Mouse (Mus musculus): Measurements from ENCODE around the gene Cnga4.

Gene Cnga4

DNA sequence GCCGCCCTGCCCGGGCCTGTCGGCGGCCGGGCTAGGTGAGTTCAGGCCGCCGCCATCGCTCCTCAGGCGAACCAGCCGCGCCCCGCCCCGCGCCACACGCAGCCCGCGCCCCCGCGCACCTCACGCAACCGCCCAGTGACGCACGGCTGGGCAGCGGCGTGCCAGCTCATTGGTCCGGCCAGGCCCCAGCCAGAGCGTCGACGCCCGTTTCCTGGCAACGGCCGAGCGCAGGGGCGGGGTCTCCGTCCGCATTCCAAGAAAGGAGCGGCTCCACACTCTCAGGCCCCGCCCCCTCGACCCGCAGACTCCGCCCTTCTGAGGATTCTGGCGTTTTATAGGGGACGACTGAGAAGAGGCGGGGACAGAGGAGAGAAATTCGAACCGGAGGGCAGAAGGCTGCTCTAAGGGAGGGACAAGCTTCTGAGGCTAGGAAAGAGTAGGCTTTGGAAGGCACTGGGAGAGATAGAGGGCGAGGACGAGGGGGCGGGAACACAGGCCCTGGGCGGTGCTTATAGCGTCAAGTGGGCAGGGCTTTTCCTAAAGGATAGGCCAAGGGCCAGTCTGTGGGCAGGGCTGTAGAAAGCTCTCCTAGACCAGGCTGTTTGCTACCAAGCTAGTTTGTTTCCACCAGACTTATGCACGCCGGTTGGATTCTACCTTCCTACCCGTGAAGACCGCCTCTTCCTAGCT lies 4.3 kb upstream of the Cnga4 start, which contains the start of gene Fam160a2:
Gene Fam160a2, minus strand, starts transcription at position 120 of the 690 bp plus-strand sequence.
- peak; percentile 55; the same call in 1 of the 2 replicates for TF ChIP-seq GATA4 (IDR thresholded peaks at IDR 0.05; ENCODE audit: insufficient replicate concordance, low read length)

GRCm38 (mm10) chr7:105406322-105406721 lies 2.0 kb downstream of the Cnga4 start:
- TF ChIP-seq GATA4 (IDR thresholded peaks at IDR 0.05; ENCODE audit: insufficient replicate concordance, low read length), result no peak

- TF ChIP-seq GATA4 (IDR thresholded peaks at IDR 0.05; ENCODE audit: insufficient replicate concordance, low read length), result no peak
Measured at GRCm38 (mm10) chr7:105414385-105414784, 10.0 kb downstream of the Cnga4 start.

- TF ChIP-seq GATA4 (IDR thresholded peaks at IDR 0.05; ENCODE audit: insufficient replicate concordance, low read length), result no peak
Measured at GRCm38 (mm10) chr7:105416529-105416928, 12.2 kb downstream of the Cnga4 start.

GRCm38 (mm10) chr7:105418106-105418505 lies 13.7 kb downstream of the Cnga4 start:
- no peak for TF ChIP-seq GATA4 (IDR thresholded peaks at IDR 0.05; ENCODE audit: insufficient replicate concordance, low read length)

DNA sequence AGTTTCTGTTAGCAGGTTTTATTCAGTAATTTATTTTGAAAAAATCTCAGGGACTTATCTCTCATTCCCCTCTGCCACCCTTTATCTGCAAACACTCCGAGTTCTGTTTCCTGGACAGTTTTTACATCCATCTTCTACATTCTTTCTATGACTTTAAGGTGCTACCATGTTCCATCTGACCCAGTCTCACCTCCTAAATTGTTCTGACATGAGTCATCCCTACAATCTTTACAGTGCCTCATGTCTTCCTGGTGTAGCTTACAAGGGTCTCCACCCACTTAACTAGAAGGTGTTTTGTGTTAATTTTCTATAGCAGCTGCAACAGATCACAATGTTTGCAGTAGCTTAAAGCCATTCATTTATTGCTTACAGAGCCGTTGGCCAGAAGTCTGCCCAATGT lies 16.5 kb downstream of the Cnga4 start:
- TF ChIP-seq GATA4 (IDR thresholded peaks at IDR 0.05; ENCODE audit: insufficient replicate concordance, low read length), result no peak

GRCm38 (mm10) chr7:105424368-105424767 lies 20.0 kb downstream of the Cnga4 start:
- TF ChIP-seq GATA4 (IDR thresholded peaks at IDR 0.05; ENCODE audit: insufficient replicate concordance, low read length), result no peak

- no peak for TF ChIP-seq GATA4 (IDR thresholded peaks at IDR 0.05; ENCODE audit: insufficient replicate concordance, low read length)
Measured at GRCm38 (mm10) chr7:105425424-105426043, 21.2 kb downstream of the Cnga4 start, which contains the start of gene Cckbr. Cckbr (plus strand) TSS chr7:105425731.

DNA sequence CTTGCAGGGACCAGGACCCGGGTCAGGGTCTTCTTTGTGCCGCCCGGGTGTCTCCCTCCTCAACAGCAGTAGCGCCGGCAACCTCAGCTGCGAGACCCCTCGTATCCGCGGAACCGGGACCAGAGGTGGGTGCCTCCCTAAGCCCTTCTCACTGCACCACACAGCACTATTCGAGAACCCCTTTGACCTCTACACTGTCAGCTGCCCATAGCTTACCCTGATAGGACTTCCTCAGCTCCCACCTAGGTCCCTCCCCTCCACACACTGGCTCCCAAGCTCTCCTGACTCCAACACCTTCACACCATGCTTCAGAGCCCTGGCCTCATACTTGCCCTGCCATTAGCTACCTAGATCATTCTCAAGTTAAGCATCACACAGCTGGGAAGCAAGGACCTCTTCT lies 21.7 kb downstream of the Cnga4 start:
- TF ChIP-seq GATA4 (IDR thresholded peaks at IDR 0.05; ENCODE audit: insufficient replicate concordance, low read length), result no peak

- no peak for TF ChIP-seq GATA4 (IDR thresholded peaks at IDR 0.05; ENCODE audit: insufficient replicate concordance, low read length)
Measured at GRCm38 (mm10) chr7:105432058-105432457, 27.7 kb downstream of the Cnga4 start.

DNA sequence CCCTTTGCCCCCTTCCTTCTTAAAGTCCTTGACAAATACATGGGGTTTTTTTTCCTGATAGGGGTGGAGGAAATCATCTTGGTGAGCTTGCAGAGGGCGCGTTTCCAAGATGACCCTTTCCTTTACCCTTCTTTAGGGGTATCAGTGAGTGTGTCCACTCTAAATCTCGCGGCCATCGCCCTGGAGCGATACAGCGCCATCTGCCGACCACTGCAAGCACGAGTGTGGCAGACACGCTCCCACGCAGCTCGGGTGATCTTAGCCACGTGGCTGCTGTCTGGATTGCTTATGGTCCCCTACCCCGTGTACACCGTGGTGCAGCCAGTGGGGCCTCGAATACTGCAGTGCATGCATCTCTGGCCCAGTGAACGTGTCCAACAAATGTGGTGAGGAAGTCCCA lies 29.5 kb downstream of the Cnga4 start:
- TF ChIP-seq GATA4 (IDR thresholded peaks at IDR 0.05; ENCODE audit: insufficient replicate concordance, low read length), result no peak

- no peak for TF ChIP-seq GATA4 (IDR thresholded peaks at IDR 0.05; ENCODE audit: insufficient replicate concordance, low read length)
Measured at GRCm38 (mm10) chr7:105434798-105435197, 30.4 kb downstream of the Cnga4 start.

DNA sequence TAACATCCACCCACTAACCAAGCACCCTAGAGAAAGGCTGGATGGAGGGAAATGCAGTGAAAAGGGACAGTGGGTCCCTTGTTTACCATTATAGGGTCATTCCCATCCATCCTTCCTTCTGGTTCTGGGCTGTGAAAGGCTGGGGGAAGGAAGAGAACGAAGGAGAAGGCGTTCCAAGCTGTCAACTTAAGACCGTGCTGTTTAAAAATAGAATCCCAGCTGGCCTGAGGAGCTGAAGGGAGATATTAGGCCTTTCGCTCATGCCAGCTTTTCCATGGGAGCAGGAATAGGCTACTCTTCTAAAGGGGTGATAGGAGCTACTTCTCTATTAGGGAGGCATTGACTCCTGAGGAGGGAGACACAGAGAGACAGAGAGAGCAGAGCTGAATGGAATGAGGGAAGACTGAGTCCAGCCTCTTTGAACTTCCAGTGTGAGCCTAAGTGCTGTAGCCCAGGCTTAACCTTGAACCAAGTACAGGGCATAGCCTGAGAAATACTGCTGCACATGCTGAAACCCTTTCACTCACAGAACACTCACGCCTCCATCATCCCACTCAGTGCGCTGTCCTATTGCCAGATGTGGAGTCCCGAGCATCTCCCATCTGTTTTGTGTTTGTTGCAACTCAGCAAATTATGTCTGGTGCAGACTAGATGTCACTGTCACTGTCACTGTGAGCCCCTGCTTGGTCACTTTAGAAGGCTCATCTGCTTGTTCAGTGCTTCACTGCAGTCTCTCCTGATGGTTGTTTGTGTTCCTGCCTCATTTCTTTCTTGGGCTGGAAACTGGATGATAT lies 33.8 kb downstream of the Cnga4 start:
- TF ChIP-seq GATA4 (IDR thresholded peaks at IDR 0.05; ENCODE audit: insufficient replicate concordance, low read length), result no peak

DNA sequence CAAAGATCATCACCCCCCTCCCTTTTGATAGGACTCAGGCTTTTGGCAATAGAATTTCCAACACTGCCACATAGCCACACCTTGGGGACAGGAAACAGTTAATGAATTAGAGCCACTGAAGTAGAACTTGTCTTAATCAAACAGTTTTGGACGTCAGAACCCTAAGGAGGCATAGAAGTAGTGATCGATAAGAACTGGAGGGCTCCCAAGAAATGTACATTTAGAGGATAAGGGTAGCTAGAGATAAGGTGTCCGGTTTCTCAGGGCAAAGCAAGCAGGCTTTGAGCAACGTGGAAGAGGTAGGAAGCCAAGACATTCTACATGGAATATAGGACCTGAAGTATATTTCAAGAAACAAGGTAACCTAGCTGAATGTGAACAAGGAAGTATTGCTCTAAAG lies 37.1 kb downstream of the Cnga4 start:
- no peak for TF ChIP-seq GATA4 (IDR thresholded peaks at IDR 0.05; ENCODE audit: insufficient replicate concordance, low read length)

GRCm38 (mm10) chr7:105445076-105445475 lies 40.7 kb downstream of the Cnga4 start:
- no peak for TF ChIP-seq GATA4 (IDR thresholded peaks at IDR 0.05; ENCODE audit: insufficient replicate concordance, low read length)

Data from liver, adult (tissue).